Mouse (Mus musculus) embryonic fibroblast, embryonic 13.5 days (primary cell): ENCODE measurements at regions not wholly inside any gene's neighbourhood (a gene's known extent, or its start where the extent isn't known, plus 50 kb on each side); places are given as distances from the start of the nearest gene placed in this dataset.

Source experiments
- CTCF ChIP-seq: IDR thresholded peaks from 2 replicates; pipeline ENCODE4 v1.5.1; 2011; ENCODE audit warnings: mild to moderate bottlenecking, control low read depth, low read length, moderate library complexity, borderline replicate concordance; ENCODE audit not compliant: insufficient read depth
- POLR2A ChIP-seq: IDR thresholded peaks from 2 replicates; pipeline ENCODE4 v1.6.1; 2011; ENCODE audit warnings: low read depth, mild to moderate bottlenecking, control low read depth, low read length, moderate library complexity

- no peak for TF ChIP-seq CTCF
- TF ChIP-seq POLR2A = no peak
Observed at GRCm38 (mm10) chr2:117438079-117438478, 95.3 kb upstream of the Rasgrp1 start.
